In the genomic region with DNA sequence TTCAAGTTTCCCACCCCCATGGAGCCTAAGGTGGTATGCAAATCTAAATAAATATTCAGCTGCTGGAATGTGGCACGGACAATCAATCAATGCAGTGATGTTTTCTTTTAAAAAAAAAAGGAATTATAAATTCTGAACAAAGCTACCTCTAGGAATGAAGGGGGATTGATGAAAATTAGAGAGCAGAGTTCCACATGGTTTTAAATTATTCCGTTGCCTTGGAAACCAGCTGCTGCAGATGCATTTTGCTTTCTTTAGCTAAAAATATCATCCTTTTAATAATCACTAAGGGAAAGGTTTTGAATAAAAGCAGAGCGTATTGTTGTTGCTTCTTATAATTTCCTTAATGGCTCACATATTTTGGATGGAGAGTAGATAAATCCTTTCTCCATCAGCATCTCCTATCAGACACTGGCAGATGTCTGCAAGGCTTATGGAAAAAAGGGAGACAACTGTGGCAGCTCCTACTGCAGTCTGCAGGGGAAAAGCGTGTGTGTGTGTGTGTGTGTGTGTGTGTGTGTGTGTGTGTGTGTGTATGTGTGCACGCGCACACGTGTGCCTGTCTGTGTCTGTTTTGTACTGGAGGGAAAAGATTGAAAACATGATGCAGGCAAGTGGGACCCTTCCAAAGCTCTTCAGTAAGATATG, we compare ENCODE assay signal across 13 mouse cellular contexts. TPM values are rescaled to one million over a fixed set of nuclear protein-coding genes. Genes with fewer than 3 reads are reported as not detected.
A peak's percentile ranks its signal among the peaks of the same experiment; 100 is the strongest.
DNase-seq lines count a peak whose midpoint lies in the region; ATAC-seq lines count a peak whose summit lies in the region.
"Had no signal": no experiment of that assay in that cellular context is flagged by ENCODE, and none has a peak within 500 bp of the region (broad histone marks: within the 10 kb centered on the region; RNA-seq: fewer than 3 reads in every experiment).

No protein-coding gene starts in this region.

- peak overlapping the region; percentile 29; the same call in 1 of the 2 replicates for H3K9ac ChIP-seq in hindbrain, embryonic 11.5 days (ENCODE audit: low read depth, low read length)
- no peak overlapping the region for H3K9ac ChIP-seq in midbrain, embryonic 12.5 days (replicated peaks)
- H3K9ac ChIP-seq: liver, embryonic 13.5 days had no signal

- H3K4me3 ChIP-seq in hindbrain, embryonic 11.5 days (ENCODE audit: low read depth, low read length): peak overlapping the region; percentile 10; the same call in 1 of the 2 replicates
- peak overlapping the region; percentile 30 for H3K4me3 ChIP-seq in midbrain, embryonic 12.5 days
- H3K4me3 ChIP-seq: liver, embryonic 13.5 days had no signal

- no peaks in the 10 kb centered on the region for H3K36me3 ChIP-seq in hindbrain, embryonic 11.5 days (ENCODE audit: control insufficient read depth, insufficient read depth, low read length)
- 0 out of 2 replicates have a peak, but pooled peaks cover 2% of the 10 kb centered on the region for H3K36me3 ChIP-seq in midbrain, embryonic 12.5 days
- H3K36me3 ChIP-seq: liver, embryonic 13.5 days had no signal

- DNase-seq in right cerebral cortex, adult 18-20 months: peak; percentile 15
- no peak for DNase-seq in right cerebral cortex, adult 2 months (ENCODE audit: low spot score in 2 of 2)
- DNase-seq in hindbrain, embryonic 11.5 days (ENCODE audit: low spot score): peak; percentile 59
- no peak for DNase-seq in ovary, adult 18-20 months (ENCODE audit: low spot score)
- DNase-seq: gastrocnemius, postnatal 14 days; kidney, postnatal 36 days; liver, embryonic 13.5 days; thymus, adult 18-20 months had no signal

- H3K4me1 ChIP-seq in hindbrain, embryonic 11.5 days (replicated peaks; ENCODE audit: control insufficient read depth, insufficient read depth, low read length): peaks cover 5% of the 10 kb centered on the region; the same call in 1 of the 2 replicates
- peaks cover 15% of the 10 kb centered on the region for H3K4me1 ChIP-seq in midbrain, embryonic 12.5 days

- H3K9me3 ChIP-seq in hindbrain, embryonic 11.5 days (ENCODE audit: control insufficient read depth, low read length): no peaks in the 10 kb centered on the region
- H3K9me3 ChIP-seq in midbrain, embryonic 12.5 days: no peaks in the 10 kb centered on the region
- H3K9me3 ChIP-seq: liver, embryonic 13.5 days had no signal

- peak; percentile 76 for ATAC-seq in hindbrain, embryonic 11.5 days (ENCODE audit: low FRiP score)
- peak; percentile 73 for ATAC-seq in midbrain, embryonic 12.5 days (ENCODE audit: low FRiP score, low read depth)
- ATAC-seq in CD4-positive, CD25-positive, alpha-beta regulatory T cell, adult 4 months: no peak
- ATAC-seq in megakaryocyte, adult 5-6 weeks (ENCODE audit: poor library complexity, severe bottlenecking): no peak
- no peak for ATAC-seq in megakaryocyte-erythroid progenitor cell, adult 5-6 weeks (replicated peaks; ENCODE audit: low FRiP score, low TSS enrichment, poor library complexity, severe bottlenecking)

- H3K27ac ChIP-seq in hindbrain, embryonic 11.5 days (ENCODE audit: low read depth, low read length): 0 out of 2 replicates have a peak overlapping the region, but pooled peaks have one; percentile 39
- peak overlapping the region; percentile 63 for H3K27ac ChIP-seq in midbrain, embryonic 12.5 days (replicated peaks)
- H3K27ac ChIP-seq: liver, embryonic 13.5 days had no signal

- no peaks in the 10 kb centered on the region for H3K27me3 ChIP-seq in hindbrain, embryonic 11.5 days (ENCODE audit: control insufficient read depth, insufficient read depth, low read length)
- H3K27me3 ChIP-seq in midbrain, embryonic 12.5 days: no peaks in the 10 kb centered on the region

- 22% methylated on average over 7 of the region's 7 CpGs for WGBS in hindbrain, embryonic 11.5 days
- WGBS in midbrain, embryonic 12.5 days: 19% methylated on average over 7 of the region's 7 CpGs

- peak overlapping the region; percentile 31 for H3K4me2 ChIP-seq in hindbrain, embryonic 11.5 days (replicated peaks; ENCODE audit: low read depth, low read length)
- H3K4me2 ChIP-seq in midbrain, embryonic 12.5 days (replicated peaks): peak overlapping the region; percentile 47
- H3K4me2 ChIP-seq: liver, embryonic 13.5 days had no signal

RNA-seq across cellular contexts. Expression of gene Csrnp3, which starts 2.0 kb away (rescaled TPM):
- 17.3 and 32.3 TPM in 2 replicates for polyA plus RNA-seq in hindbrain, embryonic 11.5 days (2014; fragmentation: Nextera tagmentation; extraction: Ambion mirVana)
- 32.7 and 40.4 TPM in 2 replicates for polyA plus RNA-seq in midbrain, embryonic 12.5 days (2016; fragmentation: Nextera tagmentation; extraction: Ambion mirVana)
- not detected for polyA plus RNA-seq in CD4-positive, CD25-positive, alpha-beta regulatory T cell, adult 4 months (2017; shearing (Covaris generic))
- not detected in 2 replicates for total RNA-seq in megakaryocyte, adult 5-6 weeks (2015)
- not detected in 2 replicates for total RNA-seq in megakaryocyte, adult 5-6 weeks (2017)
- total RNA-seq in megakaryocyte-erythroid progenitor cell, adult 5-6 weeks (2014; fragmentation: Nextera tagmentation): not detected in 2 replicates
- not detected in 2 replicates for total RNA-seq in megakaryocyte-erythroid progenitor cell, adult 5-6 weeks (2017)
- total RNA-seq: common myeloid progenitor, adult 5-6 weeks had no signal

Comparison
In these comparisons a context has a peak if more than half of its experiments do, and no peak if none do; other contexts are left out.
1. DNase-seq: peak in right cerebral cortex, adult 18-20 months (single experiment) and hindbrain, embryonic 11.5 days (single experiment); none in right cerebral cortex, adult 2 months (0 of 2) and ovary, adult 18-20 months (single experiment).
2. ATAC-seq: peak in hindbrain, embryonic 11.5 days (single experiment) and midbrain, embryonic 12.5 days (single experiment); none in CD4-positive, CD25-positive, alpha-beta regulatory T cell, adult 4 months (single experiment), megakaryocyte, adult 5-6 weeks (single experiment) and megakaryocyte-erythroid progenitor cell, adult 5-6 weeks (single experiment).
3. RNA of gene Csrnp3, which starts 2.0 kb away (polyA plus RNA-seq): 32.7 to 40.4 TPM in midbrain, embryonic 12.5 days and 17.3 to 32.3 TPM in hindbrain, embryonic 11.5 days; not detected in CD4-positive, CD25-positive, alpha-beta regulatory T cell, adult 4 months; every median in the first group is over 10 times any median in the second.